Mouse (Mus musculus) frontal cortex, postnatal 10 days (tissue): ENCODE results near the gene Pnpla1.

Experiments used
- DNase-seq, 2 experiments: peaks; one replicate each; pipeline ENCODE4 v3.0.0; 2022; ENCODE audit warnings: low spot score in 2 of 2, mixed read lengths in 1 of 2

The Pnpla1 gene

DNA sequence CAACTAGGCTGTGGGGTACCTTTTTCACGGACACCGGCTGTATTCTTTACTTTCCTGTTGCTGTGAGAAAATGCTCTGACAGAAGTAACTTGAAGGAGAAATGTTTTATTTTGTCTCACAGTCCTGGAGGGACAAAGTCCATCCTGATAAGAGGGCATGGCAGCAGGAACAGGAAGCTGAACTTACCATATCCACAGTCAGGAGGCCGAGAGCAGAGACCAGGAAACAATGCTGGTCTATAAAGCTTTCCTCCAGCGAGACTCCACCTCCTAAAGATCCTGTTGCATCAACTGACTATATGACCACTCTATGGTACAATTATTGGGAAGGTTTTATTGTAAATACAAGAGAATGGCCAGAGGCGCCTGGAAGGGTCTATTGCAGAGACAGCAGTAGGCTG lies 14.5 kb upstream of the Pnpla1 start:
- no peak for DNase-seq

DNA sequence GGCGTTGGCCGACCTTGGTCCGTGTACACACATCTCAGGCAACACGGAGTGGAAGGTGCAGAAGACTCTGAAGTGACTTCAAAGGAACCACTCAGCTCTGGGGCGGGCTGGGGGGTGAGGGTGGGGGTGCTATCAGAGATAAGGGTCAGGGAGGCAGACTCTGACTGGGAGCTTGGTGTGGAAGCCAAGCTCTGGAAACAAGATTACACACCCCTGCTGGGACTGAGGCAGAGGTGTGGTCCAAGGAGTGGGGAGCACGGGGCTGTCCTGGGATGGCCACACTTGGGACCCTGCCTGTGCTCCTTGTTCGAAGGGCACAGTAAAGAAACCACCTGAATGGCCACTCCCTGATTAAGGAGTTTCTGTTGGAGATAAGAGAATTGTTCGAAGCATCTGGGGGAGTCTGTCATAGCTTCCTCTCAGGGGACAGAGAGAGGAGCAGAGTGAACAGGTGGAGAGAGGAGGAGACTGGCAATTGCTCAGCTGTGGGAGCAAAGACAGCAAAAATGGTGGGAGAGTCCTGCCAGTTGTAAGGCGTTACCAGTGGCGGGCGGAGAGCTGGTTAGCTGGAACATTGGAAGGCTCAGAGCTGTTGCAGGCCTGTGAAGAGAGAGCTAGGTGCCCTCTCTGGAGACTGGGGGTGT lies 11.1 kb upstream of the Pnpla1 start:
- no peak for DNase-seq

DNA sequence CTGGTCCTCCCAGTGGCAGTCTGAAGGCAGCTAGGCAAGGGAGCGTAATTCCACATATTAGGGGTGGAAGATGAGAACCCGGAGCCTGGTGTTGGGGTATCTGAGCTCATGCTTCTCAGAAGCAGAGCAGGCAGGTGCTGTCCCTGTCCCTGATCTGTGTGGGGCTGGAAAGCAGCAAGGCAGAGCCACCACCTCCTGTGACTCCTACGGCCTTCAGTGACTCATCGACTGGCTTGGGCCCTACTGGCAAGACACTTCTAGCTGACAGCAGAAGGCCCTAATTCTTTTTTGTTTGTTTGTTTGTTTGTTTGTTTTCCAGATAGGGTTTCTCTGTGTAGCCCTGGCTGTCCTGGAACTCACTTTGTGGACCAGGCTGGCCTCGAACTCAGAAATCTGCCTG lies 7.7 kb upstream of the Pnpla1 start:
- DNase-seq = no peak

DNA sequence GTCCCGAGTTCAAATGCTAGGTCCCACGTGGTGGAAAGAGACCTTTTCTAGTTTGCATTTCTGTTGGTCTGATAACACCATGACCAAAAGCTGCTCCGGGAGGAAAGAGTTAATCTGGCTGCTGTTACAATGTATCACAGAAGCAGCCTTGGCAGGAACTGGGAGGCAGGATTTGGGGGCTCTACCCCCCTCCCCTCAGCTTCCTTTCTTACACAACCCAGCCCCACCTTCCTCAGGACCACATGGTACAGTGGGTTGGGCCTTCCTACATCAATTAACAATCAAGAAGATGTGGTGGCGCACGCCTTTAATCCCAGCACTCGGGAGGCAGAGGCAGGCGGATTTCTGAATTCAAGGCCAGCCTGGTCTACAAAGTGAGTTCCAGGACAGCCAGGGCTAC lies 3.8 kb upstream of the Pnpla1 start:
- no peak for DNase-seq

DNA sequence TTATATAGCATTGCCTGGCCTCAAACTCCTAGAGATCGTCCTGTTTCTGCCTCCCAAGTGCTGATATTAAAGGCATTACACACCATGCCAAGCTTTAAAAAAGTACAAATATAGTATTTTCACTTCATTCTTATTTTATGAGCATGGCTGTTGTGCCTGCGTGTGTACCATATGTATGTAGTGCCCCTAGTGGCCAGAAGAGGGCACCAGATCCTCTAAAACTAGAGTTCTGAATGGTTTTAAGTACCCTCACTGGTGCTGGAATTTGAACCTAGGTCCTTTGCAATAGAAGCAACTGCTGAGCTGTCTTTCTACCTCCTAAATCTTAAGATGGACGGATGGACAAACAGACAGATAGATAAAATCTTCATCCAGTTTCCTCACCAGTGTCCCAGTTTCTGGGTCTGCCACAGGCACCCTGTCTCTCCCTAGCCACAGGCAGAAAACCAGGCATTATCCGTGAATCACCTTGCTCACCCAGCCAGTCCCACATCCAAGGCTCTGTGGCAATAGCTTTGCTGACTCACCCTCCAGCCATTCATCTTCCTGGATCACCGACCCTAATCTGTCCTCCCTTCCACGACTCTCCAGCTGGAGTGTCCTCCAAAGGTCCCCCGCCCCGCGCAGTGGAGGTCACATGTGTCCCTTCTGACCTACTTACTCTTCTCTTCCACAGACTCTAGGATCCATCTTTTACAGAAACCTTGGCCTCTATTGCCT lies 2.9 kb upstream of the Pnpla1 start:
- DNase-seq = no peak

DNA sequence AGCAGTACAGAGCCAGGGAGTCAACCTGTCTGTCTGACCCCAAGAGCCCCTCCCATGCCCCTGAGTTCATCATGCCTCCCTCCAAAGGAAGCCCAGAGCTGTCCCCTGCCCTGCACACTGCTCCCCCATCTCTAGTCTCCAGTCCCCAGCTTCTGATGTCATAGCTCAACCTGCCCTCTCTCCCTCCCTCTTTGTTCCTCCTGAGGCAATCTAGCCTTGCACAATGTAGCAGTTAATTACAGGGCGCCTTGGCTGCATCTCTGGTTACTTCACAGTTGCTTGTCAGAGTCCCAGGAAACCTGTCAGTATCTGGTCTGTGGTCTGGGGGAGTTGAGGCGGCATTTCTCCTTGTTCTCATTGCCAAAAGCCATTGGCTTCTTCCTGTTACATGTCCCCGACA lies 2.2 kb upstream of the Pnpla1 start:
- DNase-seq = no peak

DNA sequence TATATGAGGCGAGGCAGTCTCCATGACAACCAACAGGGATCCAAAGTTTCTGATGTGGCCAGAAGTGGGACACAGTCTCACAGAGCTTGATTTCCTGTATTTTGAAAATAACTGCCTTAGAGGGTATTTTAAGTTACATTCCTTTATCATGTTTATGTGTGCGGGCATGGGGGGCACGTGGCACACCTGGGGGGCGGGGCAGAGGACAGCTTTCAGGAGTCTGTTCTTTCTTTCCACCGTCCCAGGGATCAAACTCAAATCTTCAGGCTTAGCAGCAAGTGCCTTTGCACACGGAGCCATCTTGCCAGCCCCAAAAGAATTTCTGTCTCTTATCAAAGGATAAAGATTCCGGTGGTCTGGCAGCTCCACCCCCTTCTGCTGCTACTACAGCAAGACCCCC lies 5.7 kb downstream of the Pnpla1 start:
- DNase-seq = no peak

DNA sequence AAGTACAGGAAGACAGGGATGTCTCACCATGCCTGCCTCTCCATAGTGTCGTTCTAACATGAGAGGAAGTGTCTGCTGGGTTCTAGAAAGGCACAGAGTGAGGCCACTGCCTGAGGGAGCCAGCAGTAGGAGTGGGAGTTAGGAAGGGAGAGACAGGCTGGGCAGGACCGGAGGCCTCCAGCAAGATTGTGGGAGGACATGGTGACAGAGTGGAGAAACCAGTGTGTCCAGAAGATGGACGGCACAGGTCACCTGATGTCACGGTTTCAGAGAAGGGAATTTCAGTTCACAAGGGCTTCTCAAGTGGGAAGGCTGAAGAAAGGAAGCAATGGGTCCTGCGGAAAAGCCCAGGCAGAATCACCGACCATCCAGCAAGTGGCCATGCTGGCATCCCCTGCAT lies 6.3 kb downstream of the Pnpla1 start:
- no peak for DNase-seq

DNA sequence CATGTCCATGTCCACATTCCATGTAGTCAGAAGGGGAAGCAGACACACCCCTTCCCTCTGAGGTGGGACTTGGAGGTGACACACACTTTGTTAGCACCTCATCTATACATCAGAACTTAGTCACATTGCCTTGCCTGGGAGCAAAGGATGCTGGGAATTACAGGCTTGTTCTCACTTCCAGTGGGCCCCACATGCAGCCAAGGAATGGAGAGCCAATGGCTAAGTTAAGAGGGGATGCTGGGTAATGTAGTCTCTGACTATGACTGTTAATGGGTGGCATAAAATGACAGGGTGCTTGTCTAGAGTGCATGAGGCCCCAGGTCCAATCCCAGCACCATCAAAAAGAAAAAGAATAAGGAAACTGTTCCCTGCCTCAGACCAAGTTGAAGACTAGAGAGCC lies 8.7 kb downstream of the Pnpla1 start:
- DNase-seq = no peak

DNA sequence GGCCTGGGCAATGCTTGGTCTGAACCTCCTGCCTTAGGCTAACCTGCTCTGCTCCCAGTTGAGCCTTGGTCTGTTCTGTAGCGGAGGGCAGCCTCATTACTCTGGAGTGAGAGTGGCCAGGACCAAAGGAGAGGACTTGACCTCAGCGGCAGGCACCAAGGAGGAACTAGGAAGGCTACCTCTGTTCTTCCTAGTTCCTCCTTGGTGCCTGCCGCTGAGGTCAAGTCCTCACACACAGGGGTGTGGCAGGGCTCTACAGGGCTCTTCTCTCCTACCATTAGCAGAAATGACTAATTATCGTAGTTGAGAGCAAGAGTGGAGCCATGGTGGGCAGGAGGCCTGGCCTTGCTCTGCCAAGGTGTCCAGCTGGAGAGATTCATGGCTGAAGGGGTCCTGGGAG lies 9.2 kb downstream of the Pnpla1 start:
- DNase-seq = no peak

DNA sequence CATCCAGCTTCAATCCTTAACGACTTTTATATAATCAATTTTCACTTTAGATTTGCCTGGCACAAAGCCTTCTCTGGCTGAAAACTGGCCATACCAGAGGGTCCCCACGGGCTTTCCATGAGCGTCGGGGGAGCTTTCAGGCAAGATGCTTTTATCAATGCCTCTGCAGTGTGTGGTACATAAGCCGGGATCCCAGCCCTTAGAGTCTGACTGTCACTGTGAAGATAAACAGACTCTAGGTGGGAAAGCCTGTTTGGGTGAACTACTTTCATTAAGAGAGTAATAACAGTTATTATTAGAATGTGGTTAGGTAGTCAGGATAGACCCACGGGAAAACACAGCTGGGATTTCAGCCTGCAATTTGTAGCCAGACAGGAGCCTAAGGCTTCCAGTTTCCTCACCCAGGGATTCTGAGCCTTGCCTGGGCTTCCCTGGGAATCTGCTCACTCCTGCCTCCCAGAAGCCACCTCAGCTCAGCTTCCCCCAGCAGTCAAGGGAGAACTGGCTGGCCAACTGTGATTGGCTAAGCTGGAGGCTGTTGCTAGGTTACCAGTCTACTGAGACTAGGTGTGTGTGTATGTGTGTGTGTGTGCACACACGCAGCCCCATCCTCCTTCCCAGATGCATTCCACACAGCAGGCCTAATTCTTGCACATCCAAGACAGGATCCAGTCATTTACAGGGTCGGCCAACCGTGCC lies 11.3 kb downstream of the Pnpla1 start:
- peak; percentile 64 to 78 for DNase-seq

DNA sequence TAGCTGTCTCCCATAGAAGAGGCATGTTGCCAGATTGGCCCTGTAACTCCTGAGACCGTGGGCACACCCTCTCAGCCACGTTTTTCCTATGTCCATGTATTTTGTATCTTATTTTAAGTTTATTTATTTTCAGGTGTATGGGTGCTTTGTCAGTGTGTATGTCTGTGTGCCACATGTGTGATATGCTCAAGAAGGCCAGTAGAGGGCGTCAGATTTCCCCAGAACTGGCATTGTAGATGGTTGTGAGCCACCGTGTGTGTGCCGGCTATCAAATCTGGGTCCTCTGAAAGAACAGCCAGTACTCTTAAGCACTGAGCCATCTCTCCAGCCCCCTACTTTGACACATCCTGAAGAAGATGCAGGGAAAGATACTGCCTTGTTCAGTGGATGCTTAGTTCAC lies 12.2 kb downstream of the Pnpla1 start:
- no peak for DNase-seq

DNA sequence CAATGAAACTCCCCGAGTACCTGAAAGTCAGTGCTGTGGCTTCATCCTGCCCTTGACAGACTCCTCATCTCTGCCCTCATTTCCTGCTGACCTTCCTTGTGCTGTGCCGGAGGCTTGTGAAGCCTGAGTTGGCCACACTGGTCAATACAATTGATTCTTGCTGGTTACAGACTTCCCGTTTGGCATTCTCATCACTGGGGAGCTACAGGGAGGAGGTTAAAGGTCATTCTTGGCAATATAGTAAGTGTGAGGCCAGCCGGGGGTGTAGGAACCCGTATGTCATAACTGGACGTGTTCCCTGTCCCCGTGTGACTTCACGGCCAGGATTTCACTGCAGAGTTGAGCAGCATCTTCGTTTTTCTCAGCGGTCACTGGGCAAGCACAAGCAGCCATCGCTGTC lies 13.6 kb downstream of the Pnpla1 start:
- no peak for DNase-seq

DNA sequence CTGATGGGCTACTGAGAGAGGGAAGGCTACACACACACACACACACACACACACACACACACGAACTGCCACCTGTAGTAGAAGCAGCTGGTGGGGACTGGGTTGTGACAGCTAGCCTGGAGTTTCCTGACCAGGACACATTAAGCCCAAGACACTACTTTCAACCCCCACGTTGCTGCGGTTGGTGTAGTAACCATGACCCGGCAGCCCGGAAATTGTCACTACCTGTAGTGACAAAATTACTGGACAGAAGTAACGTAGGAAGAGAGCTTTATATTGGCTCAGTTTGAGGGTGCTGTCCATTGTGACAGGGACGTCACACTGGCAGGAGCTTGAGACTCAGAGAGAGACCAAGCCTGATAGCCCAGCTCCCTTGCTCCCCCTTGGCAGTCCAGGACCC lies 14.1 kb downstream of the Pnpla1 start:
- no peak for DNase-seq

DNA sequence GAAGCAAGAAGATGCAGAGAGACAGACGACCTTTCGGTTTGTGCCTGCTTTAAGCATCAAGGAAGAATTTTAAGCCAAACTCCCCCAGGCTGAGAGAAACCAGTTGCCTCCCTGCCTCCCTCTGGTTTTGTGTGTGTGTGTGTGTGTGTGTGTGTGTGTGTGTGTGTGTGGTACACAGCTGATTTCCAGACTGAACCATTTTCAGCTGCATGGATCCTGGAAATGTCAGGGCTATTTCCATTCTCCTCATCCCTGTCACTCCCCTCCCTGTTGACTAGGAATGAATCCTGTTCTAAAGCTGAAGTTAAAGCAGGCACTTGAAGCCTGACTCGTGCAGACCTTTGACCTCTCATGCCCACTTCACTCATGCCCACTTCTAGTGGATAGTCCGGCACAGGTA lies 16.0 kb downstream of the Pnpla1 start:
- DNase-seq = no peak

DNA sequence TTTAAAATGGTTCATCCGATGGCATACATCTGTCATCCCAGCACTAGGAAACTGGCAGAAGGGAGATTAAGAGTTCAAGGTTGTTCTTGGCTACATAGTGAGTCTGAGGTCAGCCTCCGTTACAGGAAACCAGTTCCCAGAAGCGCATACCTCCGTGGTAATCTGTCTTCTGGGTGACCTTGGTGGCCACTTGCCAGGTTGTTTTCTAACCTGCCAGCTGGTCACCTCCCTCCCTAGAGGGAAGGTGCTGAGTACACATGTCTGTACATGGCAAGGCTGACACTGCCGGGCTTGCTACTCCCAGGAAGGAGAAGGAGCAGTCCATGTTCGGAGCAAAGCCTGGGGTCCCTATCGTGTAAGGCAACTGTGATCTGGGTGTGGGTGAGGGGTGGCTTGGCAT lies 16.6 kb downstream of the Pnpla1 start:
- no peak for DNase-seq

DNA sequence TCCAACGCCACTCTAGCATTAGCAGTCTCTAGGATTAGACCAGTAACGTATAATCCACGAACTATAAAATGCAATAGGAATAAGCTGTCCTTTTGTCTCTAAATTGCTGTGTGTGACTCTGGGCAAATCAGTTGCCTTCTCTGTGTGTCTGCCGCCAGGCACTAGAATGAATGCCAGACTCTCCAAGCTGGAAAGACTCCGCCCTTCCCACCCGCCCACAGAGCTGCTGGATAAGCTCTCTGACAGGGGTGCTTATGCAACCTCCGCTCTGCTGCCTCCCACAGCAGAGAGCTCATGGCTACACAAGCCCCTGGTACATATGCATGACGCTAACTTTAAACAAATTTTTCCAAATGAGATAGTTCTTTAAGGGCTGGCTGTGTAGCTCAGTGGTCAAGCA lies 17.1 kb downstream of the Pnpla1 start:
- peak; percentile 51 to 61 for DNase-seq

DNA sequence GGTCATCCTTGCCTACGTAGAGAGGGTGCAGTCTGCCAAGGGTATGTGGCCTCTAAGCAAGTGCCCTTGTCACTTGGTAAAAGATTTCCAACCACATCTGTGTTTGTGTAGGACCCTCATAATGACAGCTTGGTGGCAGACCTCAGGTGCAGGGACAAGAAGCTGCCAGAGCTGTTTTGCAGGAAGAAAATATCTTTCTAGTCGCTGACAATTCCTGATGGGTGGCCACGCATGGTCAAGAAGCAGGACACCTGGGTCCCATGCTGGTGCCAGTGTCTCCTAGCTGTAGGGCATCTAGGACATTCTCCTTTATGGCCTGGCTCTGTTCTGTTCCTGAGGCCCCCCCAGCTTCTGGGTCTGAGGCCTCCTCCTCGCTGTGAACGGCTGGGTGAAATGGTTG lies 18.1 kb downstream of the Pnpla1 start:
- DNase-seq = no peak

DNA sequence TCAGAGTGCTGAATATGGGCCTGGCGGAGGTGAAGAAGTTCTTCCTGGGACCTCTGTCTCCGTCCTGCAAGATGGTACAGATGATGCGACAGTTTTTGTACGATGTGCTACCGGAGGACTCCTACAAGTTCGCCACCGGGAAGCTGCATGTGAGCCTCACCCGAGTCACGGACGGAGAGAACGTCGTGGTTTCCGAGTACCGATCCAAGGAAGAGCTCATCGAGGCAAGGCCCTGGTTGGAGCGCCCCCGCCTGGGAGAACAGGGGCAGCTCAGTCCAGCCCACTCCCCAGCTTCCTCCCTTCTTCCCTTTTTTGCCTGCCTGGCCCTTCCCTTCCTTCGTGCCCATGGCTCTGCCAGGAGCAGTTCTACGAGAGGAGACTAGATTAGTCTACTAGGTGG lies 18.6 kb downstream of the Pnpla1 start:
- DNase-seq = peak in 1 of 2 experiments; percentile 33

DNA sequence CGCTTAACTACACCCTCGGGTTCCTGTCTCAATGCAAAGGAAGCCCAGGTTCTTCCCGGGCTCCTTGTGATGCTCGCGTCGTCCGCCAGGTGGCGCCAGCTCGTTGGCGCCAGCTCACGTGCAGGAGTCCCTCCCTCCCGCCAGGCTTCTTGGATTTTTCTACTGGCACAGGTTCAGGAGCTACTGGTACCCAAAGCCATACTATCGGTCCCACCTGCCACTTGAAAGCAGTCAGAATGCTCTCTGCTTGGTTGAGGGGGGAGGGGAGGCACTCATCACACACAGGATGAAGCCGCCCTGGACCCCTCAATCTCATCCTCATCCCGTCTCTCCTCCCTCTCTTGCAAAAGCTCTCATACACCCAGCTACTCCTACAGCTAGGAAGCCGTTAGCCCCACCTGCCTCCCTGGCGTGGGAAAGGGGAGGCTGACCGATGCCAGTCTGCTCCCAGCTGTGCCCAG lies 21.8 kb downstream of the Pnpla1 start:
- peak; percentile 54 to 72 for DNase-seq

DNA sequence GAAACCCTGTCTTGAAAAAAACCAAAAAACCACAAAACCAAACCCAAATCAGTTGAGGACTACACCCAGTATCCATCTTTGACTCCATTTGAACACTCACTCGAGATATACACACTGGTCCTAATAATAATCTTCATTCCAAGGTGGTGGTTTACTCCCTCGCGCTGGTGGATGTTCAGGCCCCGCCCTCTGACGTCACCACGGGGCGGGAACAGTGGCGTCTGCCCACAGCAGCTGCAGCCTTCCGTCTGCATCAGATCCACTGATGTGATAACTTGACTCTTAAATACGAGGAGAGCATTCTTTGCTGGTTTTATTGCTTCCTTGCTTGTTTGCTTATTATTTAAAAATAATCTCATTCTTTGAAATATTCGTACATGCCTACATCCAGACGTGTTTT lies 24.1 kb downstream of the Pnpla1 start:
- DNase-seq = peak; percentile 45 to 50

DNA sequence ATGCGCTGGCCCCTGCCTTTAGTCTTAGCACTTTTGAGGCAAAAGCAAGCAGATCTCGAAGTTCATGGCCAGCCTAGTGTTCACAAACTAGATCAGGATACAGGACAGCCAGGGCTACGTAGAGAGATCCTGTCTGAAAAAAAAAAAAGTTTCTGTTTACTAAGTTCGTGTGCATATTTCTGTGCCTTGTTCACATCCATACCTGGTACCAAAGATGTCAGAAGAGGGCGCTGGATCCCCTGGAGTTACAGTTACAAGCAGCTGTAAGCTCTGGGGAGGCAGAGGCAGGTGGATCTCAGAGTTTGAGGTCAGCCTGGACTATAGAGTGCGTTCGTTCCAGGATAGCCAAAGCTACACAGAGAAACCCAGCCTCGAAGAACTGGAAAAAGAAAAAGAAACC lies 24.6 kb downstream of the Pnpla1 start:
- DNase-seq = no peak

DNA sequence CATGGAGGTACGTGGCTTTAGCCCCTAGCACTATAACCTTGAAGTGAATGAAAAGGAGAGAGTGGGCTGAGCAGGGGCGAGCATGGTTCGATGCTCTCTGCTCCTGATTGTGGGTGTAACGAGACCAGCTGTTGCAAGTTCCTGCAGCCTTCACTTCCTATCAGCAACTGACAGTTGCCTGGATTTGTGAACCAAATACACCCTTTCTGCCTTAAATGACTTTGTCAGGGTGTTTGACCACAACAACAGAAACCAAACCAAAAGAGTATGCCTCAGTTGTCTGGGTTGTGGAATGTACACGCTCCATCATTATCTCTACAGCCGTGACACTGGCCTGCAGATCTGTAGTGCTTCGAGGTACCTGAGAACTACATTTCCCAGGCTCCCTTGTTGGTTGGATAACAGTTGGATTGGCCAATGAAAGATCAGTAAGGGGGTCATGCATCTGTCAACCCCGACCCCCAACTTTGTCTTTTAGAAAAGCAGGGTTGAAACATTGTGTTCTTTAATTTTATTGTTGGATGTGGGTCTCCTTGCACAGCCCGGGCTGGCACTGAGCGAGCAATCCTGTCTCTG lies 25.8 kb downstream of the Pnpla1 start:
- no peak for DNase-seq
